ENCODE assay signal across 21 mouse cellular contexts in genomic region chr12:118923874-118924273, GRCm38 (mm10). TPM values are rescaled to one million over a fixed set of nuclear protein-coding genes. Genes with fewer than 3 reads are reported as not detected.
"Had no signal": no experiment of that assay in that cellular context is flagged by ENCODE, and none has a peak within 500 bp of the region (broad histone marks: within the 10 kb centered on the region; RNA-seq: fewer than 3 reads in every experiment).

No protein-coding gene starts in this region.

RNA-seq across cellular contexts. Expression of gene Abcb5, which starts 42.3 kb away (rescaled TPM):
- total RNA-seq: layer of hippocampus, adult 8-10 months; layer of hippocampus, postnatal 10 days; layer of hippocampus, postnatal 36 days; left cerebral cortex, adult 2 months; left cerebral cortex, postnatal 10 days; left cerebral cortex, postnatal 36 days; liver, adult 2 months had no signal
- polyA plus RNA-seq: kidney, embryonic 16.5 days; large intestine, adult 2 months; limb, embryonic 11.5 days; liver, adult 2 months; liver, embryonic 13.5 days; liver, embryonic 16.5 days; lung, embryonic 14.5 days; midbrain, embryonic 10.5 days; midbrain, embryonic 13.5 days; midbrain, embryonic 16.5 days; neural tube, embryonic 11.5 days; neural tube, embryonic 14.5 days; small intestine, adult 2 months; spleen, adult 2 months; stomach, embryonic 14.5 days had no signal
